Mouse (Mus musculus) kidney, adult 11 months (tissue): Measurements from ENCODE around the gene Vasn.
A peak's percentile ranks its signal among the peaks of the same experiment; 100 is the strongest.

Experiments
- DNase-seq: peaks from one replicate; pipeline ENCODE4 v3.0.0; 2022

The Vasn gene

DNA sequence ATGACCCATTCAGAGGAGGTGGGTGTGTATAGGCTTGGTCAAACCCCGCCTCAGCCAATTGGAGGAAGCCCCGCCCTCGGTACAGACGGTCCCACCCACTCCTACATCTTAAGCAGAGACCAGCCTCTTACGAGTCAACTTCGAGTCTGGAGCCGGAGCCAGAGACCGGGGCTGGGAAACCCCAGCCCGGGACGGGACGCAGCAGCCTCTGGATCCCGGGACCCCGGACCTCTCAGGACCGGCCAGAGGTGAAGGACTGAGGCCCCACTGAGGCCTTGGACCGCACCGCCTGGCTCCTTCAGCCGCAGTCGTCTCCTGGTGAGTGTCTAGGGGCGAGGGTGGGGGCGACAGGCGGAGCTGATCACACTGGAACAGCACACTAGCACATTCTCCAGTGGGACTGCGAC, at the start of gene Vasn, which contains the start of gene Dnaja3:
Gene Vasn (plus strand): TSS at position 111 of the 407 bp plus-strand sequence.
Gene Dnaja3 (plus strand): TSS at position 159 of the 407 bp plus-strand sequence.
- DNase-seq = peak; percentile 94

DNA sequence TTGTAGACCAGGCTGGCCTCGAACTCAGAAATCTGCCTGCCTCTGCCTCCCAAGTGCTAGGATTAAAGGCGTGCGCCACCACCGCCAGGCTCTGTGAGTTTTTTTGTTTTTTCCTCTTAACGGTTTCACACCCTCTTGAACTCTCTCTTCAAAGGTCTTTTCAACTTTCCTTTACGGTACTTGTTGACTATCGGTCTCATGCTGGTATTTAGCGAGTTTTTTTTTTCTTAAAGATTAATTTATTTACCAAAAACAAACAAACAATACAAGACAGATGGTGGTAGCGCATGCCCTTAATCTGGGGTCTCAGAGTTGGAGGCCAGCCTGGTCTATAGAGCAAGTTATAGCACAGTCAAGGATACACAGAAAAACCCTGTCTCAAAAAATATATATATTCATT, 49.5 kb upstream of the Vasn start:
- no peak for DNase-seq

DNA sequence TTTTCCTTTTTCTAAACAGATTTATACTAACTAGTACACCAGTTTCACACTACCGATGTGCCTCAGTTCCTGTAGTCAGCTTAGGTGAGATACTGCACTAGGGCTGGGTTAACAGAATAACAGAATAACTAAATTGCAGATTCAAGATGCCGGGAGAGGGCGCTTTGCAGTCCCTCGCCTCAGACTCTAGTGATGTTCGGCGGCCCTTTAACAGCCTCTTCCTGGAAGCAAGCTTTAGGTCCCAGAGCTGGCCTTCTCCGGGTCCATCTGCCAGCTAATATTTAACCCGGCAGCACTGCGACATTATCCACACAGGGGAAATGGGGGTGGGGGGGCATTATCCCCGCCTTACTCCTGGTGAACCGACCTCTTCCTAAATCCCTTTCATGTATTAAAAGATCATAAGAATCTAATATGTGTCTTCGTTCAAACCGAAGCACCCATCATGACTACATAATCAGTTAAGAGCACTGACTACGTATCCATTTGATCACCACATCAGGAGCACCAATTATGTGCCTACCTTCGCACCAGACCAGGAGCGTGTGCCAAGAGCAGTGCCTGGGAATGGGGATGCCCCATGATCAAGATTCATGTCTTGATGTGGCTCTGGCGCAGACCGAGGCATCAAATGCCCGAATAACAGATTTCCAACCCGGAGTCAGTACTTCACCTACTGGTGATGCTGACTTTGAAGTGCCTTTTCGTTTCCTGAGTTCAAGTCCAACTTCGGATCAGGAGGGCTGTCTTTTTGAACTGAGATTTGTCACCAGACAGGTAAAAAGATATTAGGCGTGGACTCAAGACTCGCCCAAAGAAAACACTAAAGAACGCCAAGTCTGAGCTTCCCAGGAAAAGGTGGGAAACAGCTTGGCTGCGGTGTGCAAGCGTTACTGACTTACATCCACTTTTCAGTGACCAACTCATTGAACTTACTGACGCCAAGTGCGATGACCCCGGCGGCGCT, 46.5 kb upstream of the Vasn start:
- DNase-seq = peak; percentile 87

DNA sequence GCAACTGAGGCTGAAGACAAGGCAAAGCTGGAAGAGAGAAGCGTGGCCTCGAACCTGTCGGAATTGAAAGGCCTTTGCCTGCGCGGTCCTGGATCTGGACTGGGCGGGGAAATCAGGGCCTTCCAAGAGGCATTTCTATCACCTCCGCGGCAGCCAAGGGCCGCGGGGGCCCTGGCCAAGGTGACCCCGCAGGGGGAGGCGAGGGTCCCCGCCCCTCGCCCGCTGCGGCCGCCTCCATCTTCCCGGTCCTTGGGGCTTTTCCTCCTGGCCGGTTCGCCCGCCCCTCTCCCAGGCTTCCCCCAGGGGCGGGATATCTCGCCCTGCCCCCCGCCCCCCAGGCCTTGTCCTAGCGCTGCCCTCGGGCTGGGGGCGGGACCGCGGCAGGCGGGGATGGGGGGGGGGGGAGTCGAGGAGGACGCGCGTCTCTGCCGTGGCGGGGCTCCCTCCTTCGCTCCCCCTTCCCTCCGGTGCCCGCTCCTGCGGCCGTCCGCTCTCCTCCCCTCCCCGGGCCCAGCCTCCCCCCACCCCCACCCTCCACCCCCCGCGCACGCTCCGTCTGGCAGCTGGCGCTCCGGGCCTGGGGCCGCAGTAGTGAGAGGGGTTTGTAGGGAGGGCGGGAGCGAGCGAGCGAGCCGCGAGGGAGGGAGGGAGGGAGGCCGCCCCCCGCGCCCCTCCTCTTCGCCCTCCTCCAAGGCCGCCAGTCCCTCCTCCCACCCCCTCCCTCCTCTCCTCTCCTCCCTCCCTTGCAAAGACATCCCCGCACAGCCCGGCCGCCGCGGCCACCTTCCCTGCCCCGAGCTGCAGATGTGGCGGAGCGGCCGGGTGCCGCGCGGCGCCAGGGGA, 45.5 kb upstream of the Vasn start, which contains the start of gene Glis2:
Gene Glis2 (plus strand): TSS at position 743 of the 843 bp plus-strand sequence.
- DNase-seq = peak; percentile 87

DNA sequence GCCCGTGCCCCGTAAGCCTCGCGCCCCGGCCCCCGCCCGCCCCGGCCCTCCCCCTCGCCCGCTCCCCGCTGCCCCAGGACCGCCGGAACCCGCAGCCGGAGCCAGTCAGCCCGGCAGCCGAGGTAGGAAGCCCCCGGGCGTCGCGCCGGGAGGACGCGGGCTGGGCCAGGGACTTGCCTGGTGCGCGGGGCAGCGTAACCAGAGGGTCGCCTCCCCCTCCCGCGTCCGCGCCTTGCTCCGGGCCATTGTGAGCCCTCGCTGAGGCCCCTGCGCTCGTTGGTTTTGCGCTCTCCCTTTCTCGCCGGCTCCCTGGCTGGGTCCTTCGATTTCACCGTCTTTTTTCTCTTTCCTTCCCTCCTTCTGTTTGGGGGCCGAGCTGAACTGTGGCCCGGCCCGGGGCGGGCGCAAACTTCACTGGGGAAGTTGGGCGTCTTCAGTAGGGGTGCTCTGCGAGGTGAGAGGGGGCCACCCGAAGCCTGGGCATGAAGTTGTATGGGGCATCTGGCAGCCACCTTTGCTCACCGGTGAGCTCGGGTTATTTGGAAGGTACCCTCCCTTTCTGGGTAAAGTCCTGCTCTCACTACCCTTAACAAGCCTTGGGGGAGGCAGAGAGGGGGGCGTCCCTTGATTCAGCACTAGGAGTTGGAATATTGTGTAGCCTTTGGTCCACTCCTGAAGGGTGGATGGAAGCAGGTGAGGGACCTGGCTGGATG, 44.8 kb upstream of the Vasn start:
- DNase-seq = no peak

DNA sequence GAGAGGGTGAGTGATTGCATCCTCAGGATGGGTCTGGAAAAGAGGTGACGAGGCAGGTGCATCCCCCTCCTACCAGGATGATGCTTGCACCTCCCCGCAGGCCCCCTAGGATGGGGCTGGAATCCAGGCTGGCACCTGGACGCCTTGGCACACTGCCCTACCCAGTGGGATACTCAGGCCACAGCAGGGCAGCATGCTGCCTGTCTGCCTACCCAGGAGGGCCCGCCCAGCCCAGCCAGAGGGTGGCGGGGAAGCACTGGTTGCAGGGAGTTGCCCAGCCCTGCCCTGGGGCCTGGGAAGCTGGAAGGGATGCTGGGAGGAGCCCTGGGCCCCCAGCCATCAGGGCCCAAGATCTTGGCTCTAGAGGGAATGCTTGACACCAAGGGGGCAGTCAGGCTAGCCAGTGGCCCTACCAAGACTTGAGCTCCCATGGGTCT, 44.2 kb upstream of the Vasn start:
- DNase-seq = peak; percentile 87

DNA sequence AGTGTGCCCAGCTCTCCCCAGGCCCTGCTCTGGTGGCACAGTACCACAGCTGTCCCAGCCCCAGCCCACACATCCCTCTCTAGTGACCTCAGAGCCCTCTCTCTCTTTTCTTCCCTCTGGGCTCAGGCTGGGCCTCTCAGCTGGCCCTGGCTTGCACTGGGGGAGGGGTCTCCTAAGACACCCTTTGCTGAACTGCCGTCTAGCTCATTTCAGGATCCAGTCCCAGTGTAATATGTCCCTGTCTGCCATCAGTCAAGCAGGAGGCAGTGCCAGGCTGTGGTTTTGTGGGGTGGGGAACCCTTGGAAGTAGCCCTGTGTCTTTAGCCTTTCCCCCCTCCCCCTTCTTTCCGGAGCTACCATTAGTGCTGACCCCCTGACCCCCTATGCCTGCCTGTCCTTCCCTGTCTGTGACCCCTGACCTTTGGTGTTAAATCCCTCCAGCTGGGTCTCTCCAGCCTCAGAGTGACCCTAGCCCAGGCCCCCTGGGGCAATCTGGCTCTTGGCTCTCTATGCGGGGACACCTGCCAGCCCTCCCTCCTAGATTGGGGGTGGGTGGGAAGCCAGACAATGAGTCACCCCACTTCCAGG, 43.5 kb upstream of the Vasn start:
- peak; percentile 35 for DNase-seq

DNA sequence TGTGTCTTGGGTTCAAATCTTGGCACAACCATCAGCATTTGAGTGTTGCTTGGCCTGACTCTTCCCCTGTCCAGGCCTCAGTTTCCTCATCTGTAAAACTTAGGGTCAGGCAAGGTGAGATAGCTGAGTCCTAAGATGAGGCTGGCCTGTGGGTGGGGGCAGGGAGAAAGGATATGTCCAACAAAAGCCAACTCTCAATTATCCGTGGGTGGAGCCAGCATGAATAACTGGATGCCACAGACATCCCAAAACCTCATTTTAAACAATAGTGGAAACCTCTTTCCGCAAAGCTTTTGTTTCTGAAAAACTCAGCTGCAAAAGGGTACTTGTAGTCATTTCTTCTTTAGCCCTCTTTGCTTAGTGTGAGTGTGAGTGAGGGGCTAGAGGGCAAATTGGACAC, 42.9 kb upstream of the Vasn start:
- no peak for DNase-seq

DNA sequence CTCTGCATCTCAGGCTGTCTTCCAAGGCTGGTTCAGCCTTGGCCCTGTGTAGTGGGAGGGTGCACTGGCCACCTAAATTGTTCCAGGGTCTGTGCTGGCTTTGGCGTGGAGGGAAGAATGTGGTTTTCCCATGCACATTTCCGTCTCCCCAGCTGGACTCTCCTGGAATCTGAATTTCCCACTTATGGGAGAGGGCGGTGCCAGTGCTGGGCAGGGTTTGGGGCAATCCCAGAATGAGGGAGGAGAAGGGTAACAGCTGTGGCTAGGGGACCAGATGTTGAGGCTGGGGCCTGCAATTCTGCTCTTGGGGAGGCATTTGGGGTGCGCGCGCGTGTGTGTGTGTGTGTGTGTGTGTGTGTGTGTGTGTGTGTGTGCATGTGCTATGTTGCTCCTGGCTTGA, 42.4 kb upstream of the Vasn start:
- peak; percentile 15 for DNase-seq

DNA sequence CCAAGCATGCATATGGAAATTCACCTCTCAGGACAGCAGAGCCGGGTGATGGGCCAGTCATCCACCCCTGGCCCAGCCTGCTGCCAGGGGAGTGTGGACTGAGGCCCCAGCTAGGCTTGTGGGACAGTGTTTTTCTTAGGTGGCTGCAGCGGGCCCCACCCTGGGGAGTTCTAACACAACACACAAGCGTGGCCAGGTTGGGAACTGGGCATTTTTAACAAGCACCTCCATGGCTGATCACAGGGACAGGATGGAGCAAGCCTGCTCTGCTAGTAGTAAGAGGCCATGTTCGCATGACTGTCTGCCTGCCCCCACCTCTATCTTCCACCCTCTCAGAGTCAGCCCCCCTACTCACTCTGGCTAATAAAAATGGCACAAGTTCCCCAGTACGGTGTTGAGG, 41.7 kb upstream of the Vasn start:
- DNase-seq = peak; percentile 10

DNA sequence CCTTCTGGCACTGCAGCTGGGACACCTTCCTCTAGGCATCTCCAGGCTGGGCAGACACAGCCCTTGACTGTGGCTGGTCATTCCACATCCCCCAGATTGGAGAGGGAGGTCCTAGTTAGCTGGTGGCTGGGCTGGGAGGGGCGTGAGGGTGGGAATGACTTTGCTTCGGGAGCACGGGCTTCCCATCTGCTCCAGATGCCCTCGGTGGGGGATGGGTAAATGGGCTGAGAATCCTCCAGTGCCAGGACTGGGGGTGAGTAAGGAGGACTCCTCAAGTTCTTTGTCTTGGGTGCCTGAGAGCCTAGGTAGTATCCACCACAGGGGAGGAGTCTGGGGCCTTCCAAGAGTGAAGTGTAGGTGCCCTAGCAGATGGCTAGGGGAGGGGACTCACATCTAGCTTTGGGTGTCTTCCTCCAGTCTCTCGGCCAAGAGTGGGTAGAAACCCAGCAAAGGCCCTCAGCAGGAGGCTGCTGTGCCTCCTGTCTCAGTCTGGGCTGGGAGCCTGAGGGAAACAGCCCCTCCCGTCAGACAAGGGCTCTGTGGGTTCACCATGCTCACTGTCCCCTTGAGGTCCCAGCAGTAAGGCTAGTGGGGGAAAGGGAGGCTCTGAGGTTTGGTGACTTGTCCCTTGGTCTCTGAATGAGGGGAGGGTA, 40.7 kb upstream of the Vasn start:
- peak; percentile 22 for DNase-seq

DNA sequence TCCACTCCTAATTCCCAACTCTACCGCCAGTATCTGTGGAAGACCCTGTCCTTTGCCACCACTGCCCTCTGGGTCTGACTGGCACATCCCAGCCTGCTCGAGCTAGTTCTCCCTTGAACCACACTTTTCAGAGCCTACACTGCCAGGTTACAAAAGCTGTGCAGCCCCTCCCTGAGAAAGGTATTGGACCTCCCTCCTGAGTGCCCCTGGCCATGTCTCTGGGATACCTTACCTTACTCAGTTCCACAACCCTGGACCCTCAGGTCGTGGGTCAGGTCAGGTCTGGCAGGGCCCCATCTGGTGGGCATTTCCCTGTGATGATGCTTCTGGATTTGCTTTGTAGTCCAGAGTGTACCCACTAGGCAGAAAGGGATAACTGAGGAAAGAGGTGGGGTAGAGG, 40.1 kb upstream of the Vasn start:
- DNase-seq = no peak

DNA sequence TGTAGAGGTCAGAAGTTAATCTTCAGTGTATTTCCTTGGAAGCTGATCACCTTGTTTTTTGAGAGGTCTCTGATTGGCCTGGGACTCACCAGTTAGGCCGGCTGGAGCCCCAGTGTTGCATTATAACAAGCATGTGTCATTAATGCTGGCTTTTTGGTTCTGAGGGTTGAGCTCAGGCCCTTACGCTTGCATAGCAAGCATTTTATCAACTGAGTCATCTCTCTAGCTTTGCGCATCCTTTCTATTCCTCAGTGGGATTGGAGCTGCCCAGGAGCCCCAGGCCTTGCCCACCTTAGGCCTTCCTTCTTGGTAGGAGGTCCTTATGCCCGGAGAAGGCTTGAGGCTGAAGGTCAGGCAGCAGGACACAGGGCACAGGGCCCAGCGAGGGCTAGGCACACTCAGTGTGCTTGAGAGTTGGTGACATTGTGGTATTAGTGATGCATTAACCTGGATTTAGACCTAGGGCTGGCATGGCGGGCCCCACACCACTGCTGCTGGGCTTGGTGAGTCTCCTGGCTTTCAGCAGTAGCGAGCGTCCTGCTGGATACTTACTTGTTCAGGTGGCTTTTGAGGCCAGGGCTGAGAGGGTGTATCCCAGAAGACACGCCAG, 38.9 kb upstream of the Vasn start:
- peak; percentile 93 for DNase-seq

DNA sequence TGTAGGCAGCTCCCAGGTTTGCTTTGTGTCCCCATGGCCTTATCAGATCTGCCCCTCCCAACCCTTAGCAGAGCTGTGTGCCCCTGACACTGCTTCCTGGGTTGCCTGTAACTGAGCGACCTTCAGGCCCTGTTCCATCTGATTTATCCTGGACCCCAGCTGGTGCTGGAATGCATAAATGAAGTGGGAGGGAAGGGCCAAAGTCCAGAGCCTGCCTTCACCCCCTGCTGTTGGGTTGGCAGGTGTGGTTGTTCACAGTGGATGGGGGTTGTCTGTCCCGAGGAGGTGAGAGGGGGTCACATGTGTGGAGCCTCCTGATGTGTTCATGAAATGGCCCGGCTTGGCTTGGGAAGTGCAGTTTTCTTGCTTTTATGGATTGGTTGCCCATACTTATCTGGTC, 37.6 kb upstream of the Vasn start:
- peak; percentile 96 for DNase-seq

DNA sequence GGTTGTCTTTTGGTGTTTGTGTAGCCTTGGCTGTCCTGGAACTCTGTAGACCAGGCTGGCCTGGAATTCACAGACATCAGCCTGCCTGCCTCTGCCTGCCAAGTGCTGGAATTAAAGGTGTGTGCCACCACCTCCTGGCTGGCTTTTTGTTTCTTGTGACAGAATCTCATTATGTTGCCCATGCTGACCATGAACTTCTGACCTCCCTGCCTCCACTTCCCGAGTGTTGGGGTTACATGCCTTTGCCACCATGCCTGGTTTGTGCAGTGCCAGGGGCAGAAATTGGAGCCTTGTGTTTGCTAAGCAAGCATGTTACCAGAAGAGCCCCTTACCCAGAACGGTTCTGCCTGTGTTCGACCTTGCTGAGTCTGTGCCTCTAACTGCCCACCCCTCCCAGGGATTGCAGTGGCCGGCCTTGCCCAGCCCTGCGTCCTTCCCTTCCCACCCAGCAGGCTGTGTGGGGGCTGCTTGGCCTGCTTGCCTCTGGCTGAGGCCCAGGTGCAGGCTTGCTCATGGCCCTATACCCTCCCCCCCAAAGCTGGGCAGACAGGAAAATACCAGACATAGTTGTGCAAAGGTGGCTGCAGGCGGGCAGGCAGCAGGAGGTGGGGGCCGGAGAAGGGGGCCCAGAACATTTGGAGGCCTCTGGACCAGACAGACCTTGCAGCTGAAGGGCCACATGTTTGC, 36.8 kb upstream of the Vasn start:
- peak; percentile 93 for DNase-seq

DNA sequence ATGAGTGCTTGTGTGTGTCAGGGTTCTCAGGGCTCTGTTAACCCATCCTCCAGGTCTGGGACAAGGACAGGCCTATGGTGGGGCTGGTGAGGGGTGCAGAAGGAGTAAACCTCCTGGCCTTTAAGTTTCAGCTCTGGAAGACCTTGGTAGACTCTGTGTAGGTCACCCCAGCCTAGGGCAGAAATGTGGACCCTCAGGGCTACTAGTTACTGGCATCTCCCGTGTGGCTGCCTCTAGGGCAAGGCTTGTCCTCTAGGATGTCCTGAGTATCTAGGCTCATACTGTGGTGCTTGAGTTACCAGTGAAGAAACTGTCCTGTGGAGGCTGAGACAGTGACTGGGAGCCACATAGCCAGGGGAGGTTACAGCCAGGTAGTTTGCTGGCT, 36.3 kb upstream of the Vasn start:
- no peak for DNase-seq

DNA sequence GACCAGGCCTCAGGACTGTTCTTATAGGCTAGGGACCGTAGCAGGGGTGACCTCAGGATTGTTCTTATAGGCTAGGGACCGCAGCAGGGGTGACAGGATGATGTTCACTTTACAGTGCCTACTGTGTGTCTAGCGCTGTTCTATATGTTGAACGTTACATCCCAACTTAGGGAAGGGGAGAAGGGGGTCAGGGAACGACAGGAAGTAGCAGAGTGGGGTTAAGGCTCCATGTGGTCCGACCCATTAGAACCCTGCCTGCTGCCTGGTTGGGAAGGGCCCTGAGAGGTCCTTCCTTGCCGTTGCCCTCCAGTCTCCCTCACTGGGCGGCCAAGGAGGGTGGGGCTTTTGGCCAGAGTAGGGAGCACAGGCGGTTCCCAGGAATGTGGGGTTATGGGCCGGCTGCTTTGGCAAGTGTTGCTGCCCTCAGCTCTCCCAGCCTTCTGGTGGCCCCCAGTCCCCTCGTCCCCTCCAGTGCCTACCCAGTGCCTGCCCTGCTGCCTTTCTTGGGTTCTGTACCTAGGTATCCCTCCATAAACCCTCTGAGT, 35.4 kb upstream of the Vasn start:
- DNase-seq = peak; percentile 72

DNA sequence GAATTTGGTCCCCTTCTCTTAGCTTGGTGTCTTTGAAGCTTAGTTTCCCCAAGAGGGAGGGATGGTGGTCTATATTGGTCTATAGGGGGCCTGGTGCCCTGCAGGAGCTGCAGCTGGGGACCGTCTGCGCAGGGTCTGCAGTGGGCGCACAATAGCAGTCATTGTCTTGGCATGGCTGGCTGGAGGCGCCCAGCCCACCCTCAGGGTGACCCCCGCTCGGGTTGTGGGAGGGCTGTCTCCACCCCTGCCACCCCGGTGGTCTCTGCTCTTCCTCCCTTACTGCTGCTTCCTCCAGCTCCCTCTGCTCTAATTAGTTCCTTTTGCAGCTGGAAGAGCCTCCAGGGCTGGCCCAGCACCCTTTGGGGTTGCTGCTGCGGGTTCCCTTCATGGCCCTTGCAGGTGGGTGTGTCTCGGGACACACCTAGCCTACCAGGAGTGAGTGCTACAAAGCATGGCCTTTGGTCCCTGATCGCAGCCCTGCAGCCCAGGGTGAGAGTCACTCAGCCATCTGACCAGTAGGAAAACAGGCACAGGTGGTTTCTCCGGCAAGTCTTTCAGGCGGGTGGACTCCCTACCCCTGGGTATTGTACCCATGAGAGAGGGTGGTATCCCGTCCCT, 34.1 kb upstream of the Vasn start:
- DNase-seq = peak; percentile 61

DNA sequence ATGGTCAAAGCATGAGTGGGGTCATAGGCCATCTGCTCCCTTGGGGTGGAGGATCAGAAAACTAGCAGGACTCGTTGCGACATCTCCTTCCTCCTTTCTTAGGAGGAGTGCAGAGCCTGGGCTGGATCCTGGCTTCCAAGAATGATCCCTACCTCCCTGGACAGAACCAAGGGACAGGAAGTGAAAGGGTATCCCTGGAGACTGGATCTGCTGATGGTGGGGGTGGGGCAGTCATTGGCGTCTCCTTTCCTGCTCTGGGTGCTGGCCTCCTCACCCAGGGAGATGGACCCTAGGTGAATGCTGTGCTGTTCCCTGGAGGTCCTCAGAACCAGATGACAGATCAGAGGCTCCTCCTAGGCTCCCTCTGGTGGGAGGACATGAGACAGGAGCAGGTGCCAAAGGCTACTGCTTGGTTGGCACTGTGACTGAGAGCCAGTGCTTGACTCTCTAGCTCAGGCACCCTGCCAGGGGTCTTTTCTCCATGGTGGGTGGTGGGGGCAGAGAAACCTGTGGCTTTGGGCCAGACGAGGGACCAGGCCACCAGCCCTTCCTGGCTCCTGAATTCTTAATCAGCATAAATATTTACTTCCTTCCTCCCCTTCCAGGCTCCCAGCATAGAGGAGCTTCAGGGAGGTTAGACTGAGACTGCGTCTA, 33.2 kb upstream of the Vasn start:
- DNase-seq = peak; percentile 82
